Mouse (Mus musculus) adrenal gland, postnatal 25 days (tissue): Measurements from ENCODE around the gene Lpo. TPM values are rescaled to one million over a fixed set of nuclear protein-coding genes. Genes with fewer than 3 reads are reported as not detected.

Experiments used
- DNase-seq: peaks from one replicate; pipeline ENCODE4 v3.0.0; 2021; ENCODE audit warnings: mixed read lengths
- long read RNA-seq: library from polyadenylated mRNA; stranded (forward); transcript quantifications from one replicate; pipeline ENCODE4 v2.0.0, GENCODE M21; 2021
- total RNA-seq: library from RNA; stranded (reverse); gene quantifications from 2 replicates; pipeline ENCODE4 v1.2.3, GENCODE M21; 2021

Gene Lpo
- total RNA-seq: not detected in 2 replicates
- long read RNA-seq: 0 reads

DNA sequence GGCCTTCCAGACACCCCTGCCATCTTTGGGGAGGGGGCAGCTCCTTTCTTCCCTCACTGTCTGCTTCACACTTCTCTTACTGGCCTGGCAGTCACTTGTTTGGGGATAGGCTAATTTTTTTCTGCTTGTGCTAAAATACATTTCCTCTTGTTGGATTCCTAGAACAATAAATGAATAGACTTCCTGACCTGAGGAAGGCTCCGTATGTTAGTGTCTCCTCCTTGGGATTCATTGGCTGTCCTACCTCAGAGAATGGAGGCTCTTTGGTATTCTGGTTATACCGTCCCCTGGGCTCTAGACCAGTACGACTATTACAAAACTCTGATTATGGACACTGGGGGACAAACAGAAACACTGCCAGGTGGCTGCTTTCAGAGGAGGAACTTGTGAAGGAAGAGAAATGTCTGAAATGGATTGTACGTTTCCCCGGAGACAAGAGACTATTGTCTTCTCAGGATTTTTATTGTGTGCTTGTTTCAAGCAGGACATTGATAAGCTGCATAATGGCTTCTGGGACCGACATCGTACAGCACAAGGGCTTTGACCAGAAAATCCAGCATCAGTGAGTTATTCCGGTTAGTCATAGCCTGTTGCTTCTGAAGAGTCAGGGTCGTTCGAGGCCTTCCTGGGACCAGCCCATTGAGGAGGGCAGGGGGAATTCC is at the start of gene Lpo:
Gene Lpo (minus strand): TSS at position 51 of the 662 bp plus-strand sequence.
- no peak for DNase-seq

DNA sequence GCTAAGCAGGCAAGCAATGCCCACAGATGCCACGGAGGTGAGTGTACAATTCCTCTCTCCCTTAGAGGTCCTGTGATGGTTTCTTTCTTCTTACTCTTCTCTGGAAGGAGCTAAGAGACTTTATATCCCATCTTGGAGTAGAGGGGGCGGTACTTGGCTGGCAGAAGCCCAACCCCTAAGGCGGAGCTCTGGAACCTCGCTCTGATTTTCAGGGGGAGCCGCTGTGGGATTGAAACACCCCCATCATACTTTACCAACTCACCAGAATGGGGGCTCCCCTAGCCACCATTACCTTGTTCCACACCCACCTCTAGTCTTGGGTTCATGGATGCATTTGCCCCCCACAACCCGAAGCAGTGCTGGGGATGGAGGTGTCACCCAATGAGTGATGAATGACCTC is 47.3 kb upstream of the Lpo start, which contains the start of gene Epx:
Gene Epx (minus strand): TSS at position 101 of the 400 bp plus-strand sequence.
- no peak for DNase-seq

DNA sequence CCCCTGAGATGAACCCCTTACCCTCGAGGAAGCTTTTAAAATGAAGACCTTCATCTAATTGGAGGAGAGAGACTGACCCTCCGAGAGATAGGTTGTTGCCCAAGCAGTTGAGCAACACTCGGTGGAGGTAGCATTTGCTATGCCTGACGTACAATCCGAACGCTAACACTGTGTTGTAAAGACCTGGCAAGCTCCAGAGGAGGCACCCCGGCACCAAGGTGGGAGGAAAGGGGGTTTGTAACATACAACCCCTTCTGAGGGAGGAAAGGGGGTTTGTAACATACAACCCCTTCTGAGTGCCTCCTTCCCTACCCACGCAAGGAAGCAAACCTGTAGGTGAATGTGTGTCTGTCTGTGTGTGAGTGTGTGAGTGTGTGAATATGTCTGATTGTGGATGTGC is 43.7 kb upstream of the Lpo start:
- no peak for DNase-seq

DNA sequence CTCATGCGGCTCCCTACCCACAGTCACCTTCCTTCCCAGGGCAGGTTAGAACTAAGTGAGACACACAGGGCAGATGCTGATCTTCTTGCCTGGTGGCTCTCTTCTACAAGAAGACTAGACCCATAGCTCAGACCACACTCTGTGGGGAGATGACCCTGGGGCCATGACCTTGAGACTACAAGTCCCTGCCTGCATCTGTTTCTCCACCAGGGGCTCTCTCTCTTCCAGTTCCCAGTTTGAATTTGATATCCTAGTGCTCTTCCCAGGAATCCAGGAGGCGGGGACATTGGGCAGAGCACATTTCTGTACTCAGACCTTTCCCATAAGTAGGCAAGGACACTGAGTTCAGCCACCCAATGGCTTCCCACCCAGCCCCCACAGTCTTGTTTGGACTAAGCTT is 42.0 kb upstream of the Lpo start:
- DNase-seq: no peak

DNA sequence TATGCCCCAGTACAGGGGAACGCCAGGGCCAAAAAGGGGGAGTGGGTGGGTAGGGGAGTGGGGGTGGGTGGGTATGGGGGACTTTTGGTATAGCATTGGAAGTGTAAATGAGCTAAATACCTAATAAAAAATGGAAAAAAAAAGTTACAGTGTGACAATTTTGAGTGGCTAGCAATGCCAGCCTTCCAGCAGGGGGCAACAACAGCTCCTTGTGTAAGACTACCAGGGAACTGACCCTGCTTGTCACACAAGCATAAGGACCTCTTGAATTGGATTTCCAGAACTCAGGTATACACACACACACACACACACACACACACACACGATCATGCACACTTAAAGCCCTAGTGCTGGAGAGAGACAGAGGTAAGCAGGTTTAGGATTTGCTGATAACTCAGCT is 38.8 kb upstream of the Lpo start:
- peak; percentile 32 for DNase-seq

DNA sequence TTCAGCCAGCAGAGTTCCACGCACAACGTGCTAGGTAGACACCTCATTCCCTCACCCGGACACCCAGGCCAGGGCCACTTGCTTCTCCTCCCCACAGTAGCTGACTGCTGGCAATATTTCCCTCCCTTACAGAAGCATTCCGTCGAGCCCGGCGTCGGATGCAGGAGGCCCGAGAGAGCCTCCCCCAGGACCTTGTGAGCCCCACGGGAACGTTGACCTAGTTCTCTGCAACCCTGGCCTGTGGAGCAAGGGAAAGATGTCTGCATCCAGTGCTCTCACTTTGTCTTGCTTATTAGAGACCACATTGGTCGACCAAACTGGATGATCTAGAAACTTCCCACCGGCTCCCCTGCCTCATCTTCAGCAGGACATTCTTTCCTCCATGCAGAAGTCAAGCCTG is 34.7 kb upstream of the Lpo start:
- no peak for DNase-seq

DNA sequence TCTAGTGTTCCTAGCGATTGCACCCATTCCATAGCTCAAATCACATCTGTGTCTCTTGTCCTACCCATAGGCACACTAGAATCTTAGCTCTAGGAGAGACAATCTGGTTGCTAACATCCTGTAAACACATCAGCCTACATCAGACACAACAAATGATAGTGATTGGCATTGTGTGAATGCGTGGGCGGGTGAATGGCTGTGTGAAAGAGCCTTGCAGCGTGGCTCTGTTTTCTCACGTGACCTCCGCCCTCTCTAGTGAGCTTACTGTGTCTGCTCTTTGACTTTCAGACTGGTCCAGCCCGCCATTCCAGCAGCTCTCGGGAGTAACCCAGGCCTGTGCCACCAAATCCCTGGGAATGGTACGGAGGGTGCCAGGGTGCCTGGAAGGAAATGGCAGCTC is 32.3 kb upstream of the Lpo start:
- DNase-seq: no peak

DNA sequence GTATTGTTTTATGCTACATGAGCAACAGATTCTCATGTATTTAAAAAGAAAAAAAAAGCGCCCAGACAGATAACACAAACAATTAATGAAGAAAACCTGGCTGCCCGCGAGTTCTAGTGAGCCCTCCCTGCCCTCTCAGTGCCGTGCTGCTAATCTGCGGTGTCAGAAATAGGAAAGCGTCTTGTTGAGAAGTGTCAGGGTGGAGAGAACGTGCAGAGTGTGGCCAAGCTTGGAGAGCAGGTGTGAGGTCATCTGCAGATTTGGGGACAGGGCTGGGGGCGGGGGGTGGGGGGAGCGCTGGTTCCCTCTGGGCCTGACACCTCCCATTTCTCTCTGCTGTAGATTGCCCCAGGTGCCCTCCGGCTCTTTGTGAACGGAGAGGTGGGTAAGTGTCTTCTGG is 31.2 kb upstream of the Lpo start:
- no peak for DNase-seq

DNA sequence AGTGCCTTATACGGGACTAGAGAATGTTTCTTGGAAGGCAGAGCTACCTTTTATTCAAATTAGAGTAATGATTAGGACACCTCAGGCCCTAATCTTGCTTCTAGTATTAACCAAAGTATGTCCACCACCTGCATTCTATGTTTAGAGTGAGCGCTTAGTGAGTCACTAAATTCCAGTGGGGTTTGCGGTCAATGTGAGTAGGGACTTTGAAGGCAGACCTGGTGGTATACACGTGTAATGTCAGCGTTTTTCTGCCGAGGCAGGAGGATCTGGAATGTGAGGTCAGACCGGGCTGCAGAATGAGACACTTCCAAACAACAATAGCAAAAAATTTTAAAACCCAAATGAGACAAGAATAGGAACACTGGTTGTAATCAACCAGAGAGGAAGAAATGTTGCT is 26.5 kb upstream of the Lpo start:
- no peak for DNase-seq

DNA sequence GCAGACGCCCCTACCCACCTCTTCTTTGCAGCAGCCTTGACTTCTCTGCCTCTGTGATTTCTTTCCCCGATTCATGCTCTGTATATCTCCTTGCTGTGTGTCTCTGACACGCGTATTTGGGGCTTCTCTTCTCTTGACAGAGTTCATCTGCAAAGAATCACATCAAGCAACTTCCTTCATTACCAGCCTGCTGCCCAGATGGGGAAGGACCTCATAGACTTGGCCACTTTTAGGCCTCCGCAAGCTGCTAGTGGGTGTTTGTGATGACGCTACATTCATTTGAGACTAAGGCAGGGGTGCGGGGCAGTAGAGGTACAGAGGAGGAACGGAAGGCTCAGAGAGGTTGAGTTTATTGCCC is 25.5 kb upstream of the Lpo start:
- no peak for DNase-seq

DNA sequence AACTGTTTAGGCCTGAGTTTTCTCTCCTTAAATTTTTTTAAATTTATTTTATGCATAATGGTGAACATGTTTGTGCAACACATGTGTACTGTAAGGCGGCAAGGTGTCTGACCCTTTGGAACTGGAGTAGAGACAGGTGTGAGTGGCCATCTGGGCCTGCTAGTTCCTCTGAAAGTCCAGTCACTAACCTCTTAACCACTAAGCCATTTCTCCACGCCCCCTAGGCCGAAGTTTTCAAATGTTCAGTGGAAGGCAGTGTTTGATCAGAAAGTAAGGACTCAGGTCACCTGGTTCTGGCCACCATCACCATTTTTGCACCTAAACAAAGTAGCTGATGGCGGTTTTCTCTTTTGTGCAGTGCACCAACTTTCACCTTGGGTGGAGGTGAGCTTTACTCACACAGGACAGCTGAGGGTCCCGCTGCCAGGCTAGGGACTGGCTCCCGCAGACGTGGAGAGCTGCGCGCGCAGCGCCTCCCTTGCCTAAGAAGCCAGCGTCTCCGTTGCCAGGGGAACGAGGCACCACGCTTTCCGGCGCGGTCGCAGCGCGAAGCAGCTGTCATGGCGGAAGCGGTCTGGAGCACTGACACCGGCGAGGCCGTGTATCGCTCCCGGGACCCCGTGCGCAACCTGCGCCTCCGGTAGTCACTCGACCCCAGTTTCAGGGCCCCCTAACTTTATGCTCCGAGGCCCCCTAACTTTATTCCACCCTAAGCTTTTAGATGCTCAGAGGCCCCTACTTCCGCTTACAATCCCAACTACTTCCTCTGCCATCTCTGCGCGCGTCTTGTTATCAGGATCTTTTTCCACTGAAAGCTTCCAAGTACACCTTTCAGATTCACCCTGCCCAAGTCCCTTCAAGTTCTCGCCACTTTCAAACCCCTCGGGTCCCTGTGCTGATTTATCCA is 24.9 kb upstream of the Lpo start, which contains the start of gene Mks1:
Gene Mks1 (plus strand): TSS at position 526 of the 907 bp plus-strand sequence.
- peak; percentile 90 for DNase-seq

DNA sequence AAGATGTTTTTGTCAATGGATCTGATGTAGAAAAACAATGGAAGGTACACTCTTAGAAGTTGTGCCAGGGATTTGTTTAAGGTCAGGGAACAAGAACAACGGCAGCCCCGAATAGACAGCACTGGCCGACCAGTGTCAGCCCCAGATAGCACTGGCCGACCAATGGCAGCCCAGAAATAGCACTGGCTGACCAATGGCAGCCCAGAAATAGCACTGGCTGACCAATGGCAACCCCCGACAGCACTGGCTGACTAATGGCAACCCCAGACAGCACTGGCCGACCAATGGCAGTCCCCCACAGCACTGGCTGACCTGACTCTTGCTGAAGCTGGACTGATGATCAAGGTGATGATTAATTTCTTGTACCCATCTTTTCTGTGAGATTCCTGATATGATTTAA is 19.8 kb upstream of the Lpo start:
- DNase-seq: no peak

DNA sequence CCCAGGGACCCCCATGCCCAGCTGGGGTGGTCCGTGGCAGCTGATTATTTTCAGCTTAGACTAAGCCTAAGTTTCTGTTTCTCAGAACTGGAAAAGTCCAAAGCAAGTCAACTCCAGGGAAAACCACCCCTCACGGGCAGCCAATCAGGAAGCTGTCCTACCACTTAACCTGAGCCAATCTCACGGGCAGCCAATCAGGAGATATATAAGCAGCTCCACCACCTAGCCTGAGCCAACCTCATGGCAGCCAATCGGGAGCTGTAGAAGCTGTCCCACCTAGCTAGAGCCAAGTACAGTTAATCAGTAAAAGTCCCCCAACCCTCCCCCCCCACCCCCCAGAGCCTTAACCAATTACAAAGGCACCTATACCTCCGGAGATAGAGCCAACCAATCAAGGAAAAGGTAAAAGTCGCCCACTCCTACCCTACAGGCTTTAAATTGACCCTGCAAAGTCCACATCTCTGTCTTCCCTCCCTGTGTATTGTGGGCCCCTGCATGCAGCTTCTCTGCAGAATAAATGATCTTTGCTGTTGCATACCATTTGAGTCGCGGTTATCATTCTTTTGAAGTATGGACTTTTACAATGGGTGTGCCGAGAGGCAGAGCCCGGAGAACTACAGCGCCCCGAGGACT is 19.0 kb upstream of the Lpo start:
- DNase-seq: no peak

DNA sequence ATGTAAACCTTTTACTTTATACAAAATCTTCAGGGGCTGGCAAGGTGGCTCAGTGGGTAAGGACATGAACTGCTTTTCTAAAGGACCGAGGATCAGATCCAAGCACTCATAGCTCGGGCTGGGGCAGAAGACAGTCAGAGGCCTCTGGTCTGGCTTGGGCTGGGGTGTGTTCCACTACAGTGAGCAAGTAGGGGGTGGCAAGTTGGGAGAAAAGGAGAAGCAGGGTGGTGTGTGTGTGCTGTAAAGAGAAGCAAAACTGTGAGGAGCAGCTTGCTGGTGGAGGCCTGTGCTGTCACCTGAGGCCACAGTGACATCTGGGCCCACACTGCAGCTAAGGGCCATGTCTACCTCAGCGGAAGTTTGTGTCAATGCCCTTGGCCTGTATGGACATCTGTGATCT is 13.3 kb upstream of the Lpo start:
- no peak for DNase-seq

DNA sequence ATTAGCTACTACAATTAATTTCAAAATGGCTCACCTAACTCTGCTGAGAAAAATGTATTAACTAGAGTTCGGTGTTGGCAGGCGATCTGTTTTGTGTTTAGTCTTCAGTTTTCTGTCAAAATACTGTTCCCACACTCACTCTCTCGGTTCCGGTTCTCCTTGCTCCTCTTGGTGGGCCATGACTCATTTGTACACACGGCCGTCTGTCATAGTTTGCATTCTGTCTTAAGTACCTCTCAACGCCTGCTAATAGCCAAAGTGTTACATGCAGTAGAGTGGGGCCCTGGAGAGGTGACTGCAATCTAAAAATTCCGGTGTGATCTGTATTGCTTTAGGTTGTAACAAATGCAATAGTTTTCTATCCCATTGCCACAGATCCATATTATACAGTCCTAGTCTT is 12.6 kb upstream of the Lpo start:
- no peak for DNase-seq

DNA sequence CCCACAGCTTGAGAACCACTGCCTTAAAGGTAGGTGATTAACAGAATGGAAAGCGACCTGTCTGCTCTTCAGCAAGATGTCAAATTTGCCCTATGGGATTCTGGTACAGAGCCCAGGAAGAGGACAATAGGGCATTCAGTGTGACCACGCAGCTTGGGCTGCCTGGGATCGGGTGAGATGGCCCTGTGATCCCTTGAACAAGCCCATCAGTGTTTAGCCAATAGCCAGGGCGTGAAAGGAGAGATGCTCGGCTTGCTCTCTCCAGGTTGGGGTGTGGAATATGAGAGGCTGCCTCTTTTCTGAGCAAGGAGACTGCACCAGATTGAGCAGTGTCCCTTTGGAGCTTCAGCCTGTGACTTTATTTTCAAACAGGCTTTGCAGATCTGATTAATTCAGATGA is 6.6 kb downstream of the Lpo start:
- DNase-seq: no peak

DNA sequence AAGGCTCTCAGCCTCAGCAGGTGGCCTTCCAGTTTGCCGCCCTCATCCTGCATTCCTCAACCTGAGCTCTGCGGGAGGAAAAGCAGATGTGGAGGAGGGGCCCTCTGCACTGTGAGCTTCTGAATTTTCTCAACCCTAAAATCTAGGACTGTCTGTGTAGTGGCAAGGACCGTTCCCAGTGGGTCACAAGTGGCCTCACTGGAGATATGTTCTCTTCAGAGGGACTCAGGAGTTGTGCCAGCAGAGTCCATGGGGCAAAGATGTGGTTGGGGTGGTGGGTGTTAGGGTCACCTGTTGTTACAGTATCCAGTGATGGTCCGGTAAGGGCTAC is 10.7 kb downstream of the Lpo start:
- DNase-seq: no peak

DNA sequence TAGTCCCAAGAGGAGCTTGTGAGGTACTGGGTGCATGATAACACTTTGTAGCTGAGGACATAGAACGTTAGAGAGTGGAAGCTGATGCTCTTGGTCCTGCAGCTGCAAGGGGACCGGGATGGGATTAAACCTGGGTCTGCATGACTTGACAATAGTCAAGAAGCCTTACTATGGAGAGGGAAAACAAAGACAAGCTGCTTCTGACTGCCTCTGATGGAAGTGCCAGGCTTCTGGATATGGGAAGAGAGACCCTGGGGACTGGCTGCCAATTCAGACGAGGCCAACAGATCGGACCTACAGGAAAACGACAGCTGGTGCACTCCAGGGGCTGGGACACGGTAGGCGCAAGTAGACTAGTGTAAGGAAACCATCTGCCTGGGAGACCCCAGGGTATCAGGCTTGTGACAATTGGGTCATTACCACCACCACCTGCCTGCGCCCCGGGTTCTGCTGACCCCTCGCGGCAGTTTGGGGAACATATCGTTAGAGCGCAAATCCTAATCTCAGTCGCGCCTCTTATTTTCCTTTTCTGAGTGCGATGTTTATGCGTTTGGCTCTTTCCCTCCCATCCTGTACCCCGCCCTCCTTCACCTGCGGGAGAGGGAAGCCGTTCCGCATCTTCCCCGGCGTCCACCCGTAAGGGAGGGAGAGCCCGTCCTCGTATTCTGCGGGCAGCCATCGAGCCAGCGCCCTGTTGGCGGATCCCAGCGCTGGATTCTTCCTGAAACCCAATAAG is 11.2 kb downstream of the Lpo start:
- peak; percentile 41 for DNase-seq

DNA sequence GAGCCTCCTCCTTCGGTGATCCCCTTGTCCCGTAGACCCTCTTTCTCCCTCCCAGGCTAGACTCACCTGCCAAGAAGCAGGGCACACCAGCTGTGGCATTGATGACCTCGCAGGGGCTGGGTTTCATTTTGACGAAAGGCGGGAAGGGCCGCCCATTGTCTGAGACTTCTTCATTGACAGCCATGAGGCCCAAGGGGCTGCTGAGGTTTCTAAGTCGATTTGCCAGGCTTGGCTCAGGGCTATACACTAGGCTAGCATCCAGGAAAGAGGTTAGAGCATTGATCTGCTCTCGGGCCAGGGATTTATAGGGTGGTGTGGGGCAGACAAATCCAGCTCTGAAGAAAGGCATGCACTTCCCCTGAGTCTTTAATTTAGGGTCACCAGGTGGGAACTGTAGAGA is 13.3 kb downstream of the Lpo start:
- no peak for DNase-seq

DNA sequence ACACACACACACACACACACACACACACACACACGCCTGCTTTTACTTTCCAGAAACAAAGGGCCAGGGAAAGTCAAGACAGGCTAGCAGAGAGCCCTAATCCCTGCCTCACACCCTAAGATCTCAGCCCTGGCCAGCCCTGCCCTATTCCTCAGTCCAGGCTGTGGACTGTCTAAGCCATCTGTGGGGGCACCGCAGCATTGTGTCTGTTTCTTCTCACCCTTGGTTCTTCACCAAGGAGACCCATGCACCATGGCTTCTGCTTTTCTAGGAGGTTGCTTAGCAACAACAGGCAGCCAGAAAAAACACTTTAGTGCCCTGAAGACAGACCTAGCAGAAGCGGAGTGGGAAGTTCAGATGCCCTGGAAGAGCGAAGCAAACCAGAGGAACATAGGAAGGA is 16.7 kb downstream of the Lpo start:
- DNase-seq: no peak

DNA sequence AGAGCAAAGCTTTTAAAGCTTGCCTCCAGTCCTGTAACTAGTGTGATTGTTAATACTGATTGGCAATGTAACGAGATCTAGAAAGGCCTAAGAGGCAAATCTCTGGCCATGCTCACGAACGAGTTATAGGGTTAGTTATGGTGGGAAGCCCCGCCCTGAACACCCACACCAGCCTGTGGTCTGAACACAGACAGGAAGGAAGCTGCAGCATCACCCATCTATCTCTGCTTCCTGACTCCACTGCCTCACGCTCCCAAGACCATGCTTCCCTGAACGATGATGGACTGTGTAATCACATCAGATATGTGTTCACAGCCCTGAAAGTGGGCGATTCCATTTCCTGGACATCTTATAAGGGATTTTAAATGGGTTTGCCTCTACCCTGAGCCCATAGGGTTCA is 19.9 kb downstream of the Lpo start:
- no peak for DNase-seq

DNA sequence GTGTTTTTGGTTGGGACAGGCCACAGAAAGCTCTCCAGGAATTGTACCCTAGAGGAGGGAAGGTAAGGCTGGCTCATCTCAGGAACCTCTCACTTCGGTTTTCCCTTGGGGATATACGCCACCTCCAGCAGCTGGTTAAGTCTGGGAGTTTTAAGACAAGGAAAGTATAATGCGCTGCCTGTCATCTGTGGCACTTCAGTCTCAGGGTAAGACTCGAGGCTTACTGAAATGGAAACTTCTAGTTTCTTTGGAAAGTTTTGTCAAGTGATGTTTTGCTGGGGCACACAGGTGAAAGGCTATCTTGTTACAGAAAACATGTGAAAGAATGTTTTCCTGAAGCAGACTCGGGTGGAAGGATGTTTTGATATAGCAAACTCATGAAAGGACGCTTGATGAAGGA is 20.7 kb downstream of the Lpo start:
- no peak for DNase-seq

DNA sequence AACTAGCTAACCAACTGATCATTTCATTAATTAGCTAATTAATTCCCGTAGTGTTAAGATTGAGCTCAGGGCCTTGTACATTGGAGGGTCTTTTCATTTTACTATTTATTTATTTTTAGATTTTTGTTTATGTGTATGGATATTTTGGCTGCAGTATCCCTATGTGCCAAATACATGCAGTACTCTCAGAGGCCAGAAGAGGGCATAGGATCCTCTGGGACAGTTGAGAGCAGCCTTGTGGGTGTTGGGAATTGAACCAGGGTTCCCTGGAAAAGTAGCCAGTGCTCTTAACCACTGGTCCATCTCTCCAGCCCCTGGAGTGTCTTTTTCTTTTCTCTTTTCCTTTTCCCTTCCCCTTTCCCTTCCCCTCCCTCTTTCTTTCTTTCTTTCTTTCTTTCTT is 22.6 kb downstream of the Lpo start:
- DNase-seq: peak; percentile 13
